Mouse (Mus musculus): Measurements from ENCODE around the gene Fgf18. TPM values are rescaled to one million over a fixed set of nuclear protein-coding genes. Genes with fewer than 3 reads are reported as not detected.

Gene Fgf18
- polyA plus RNA-seq, 1 experiment from 2014 or later: 7.7 TPM

- under 1% methylated on average over 78 of the region's 85 CpGs for WGBS
- no peaks in the 10 kb centered on the region for H3K9me3 ChIP-seq
- peak; percentile 77 for DNase-seq (ENCODE audit: low spot score)
- H3K27me3 ChIP-seq (ENCODE audit: insufficient read depth, poor library complexity, severe bottlenecking): peaks cover 54% of the 10 kb centered on the region
- H3K4me3 ChIP-seq: peak overlapping the region; percentile 74
- peaks cover 59% of the 10 kb centered on the region for H3K4me1 ChIP-seq (replicated peaks)
- peaks cover 35% of the 10 kb centered on the region for H3K36me3 ChIP-seq
- peak overlapping the region; percentile 86 for H3K27ac ChIP-seq
Observed at GRCm38 (mm10) chr11:33147572-33148337, 555 bp upstream of the Fgf18 start.

DNA sequence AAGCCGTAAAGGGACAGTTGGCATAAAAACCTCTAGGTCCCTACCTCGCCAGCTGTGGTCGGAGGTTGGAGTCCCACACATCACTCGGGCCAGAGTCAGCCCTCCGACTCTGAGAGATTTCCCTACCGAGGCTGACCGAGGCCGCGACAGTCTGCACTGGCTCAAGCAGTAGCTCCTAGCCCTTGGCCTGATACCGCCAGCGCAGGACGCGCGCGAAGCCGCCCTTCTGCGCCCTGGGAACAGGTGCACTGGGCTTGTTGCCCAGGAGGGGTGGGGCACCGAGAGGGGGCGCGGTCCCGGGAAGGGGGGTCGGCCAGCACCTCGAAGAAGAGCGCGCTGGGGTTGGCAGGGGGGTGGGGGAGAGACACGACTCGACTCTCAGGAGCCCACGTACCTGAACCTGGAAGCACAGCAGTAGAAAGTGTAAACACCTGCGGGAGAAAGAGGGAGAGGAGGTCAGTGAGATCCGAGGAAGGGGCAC is 509 bp downstream of the Fgf18 start:
- 3% methylated on average over 30 of the region's 30 CpGs for WGBS
- Histone ChIP-seq H3K27me3 (ENCODE audit: insufficient read depth, poor library complexity, severe bottlenecking) (peaks cover 57% of the 10 kb centered on the region), H3K4me3 (peak overlapping the region; percentile 74), H3K36me3 (peaks cover 24% of the 10 kb centered on the region), H3K4me1 (replicated peaks) (peaks cover 61% of the 10 kb centered on the region), H3K27ac (peak overlapping the region; percentile 86), H3K9me3 (no peaks in the 10 kb centered on the region)
- no peak for DNase-seq (ENCODE audit: low spot score)

- peaks cover 18% of the 10 kb centered on the region for H3K36me3 ChIP-seq
- H3K4me1 ChIP-seq (replicated peaks): peaks cover 61% of the 10 kb centered on the region
- H3K9me3 ChIP-seq: no peaks in the 10 kb centered on the region
- WGBS: 10% methylated on average over 9 of the region's 9 CpGs
- peaks cover 57% of the 10 kb centered on the region for H3K27me3 ChIP-seq (ENCODE audit: insufficient read depth, poor library complexity, severe bottlenecking)
- peak overlapping the region; percentile 86 for H3K27ac ChIP-seq
- no peak for DNase-seq (ENCODE audit: low spot score)
- peak overlapping the region; percentile 74 for H3K4me3 ChIP-seq
Observed at GRCm38 (mm10) chr11:33146143-33146497, 1.1 kb downstream of the Fgf18 start.

- H3K36me3 ChIP-seq: peaks cover 12% of the 10 kb centered on the region
- no peak for DNase-seq (ENCODE audit: low spot score)
- peaks cover 57% of the 10 kb centered on the region for H3K27me3 ChIP-seq (ENCODE audit: insufficient read depth, poor library complexity, severe bottlenecking)
- H3K4me3 ChIP-seq: peak overlapping the region; percentile 74
- no peaks in the 10 kb centered on the region for H3K9me3 ChIP-seq
- H3K27ac ChIP-seq: peak overlapping the region; percentile 86
- peaks cover 61% of the 10 kb centered on the region for H3K4me1 ChIP-seq (replicated peaks)
- 20% methylated on average over 7 of the region's 7 CpGs for WGBS
Observed at GRCm38 (mm10) chr11:33145201-33146142, 1.7 kb downstream of the Fgf18 start.

GRCm38 (mm10) chr11:33143906-33144305 is 3.3 kb downstream of the Fgf18 start:
- no peak for DNase-seq (ENCODE audit: low spot score)
- WGBS: 11% methylated on average over 9 of the region's 9 CpGs
- Histone ChIP-seq H3K27me3 (ENCODE audit: insufficient read depth, poor library complexity, severe bottlenecking) (peaks cover 57% of the 10 kb centered on the region), H3K36me3 (0 out of 2 replicates have a peak, but pooled peaks cover 3% of the 10 kb centered on the region), H3K9me3 (no peaks in the 10 kb centered on the region), H3K4me3 (no peak overlapping the region), H3K27ac (peak overlapping the region; percentile 37; the same call in 1 of the 2 replicates), H3K4me1 (replicated peaks) (peaks cover 75% of the 10 kb centered on the region)

- Histone ChIP-seq H3K27ac (no peak overlapping the region; the same call in none of the 2 replicates), H3K4me1 (replicated peaks) (peaks cover 66% of the 10 kb centered on the region), H3K4me3 (no peak overlapping the region), H3K27me3 (ENCODE audit: insufficient read depth, poor library complexity, severe bottlenecking) (peaks cover 53% of the 10 kb centered on the region), H3K9me3 (no peaks in the 10 kb centered on the region), H3K36me3 (0 out of 2 replicates have a peak, but pooled peaks cover 3% of the 10 kb centered on the region)
- 77% methylated on average over 1 of the region's 1 CpGs for WGBS
- peak; percentile 1 for DNase-seq (ENCODE audit: low spot score)
Observed at GRCm38 (mm10) chr11:33142801-33143200, 4.4 kb downstream of the Fgf18 start.

GRCm38 (mm10) chr11:33140111-33140460 is 7.1 kb downstream of the Fgf18 start:
- Histone ChIP-seq H3K4me1 (replicated peaks) (peaks cover 54% of the 10 kb centered on the region), H3K27me3 (ENCODE audit: insufficient read depth, poor library complexity, severe bottlenecking) (peaks cover 26% of the 10 kb centered on the region), H3K36me3 (0 out of 2 replicates have a peak, but pooled peaks cover 3% of the 10 kb centered on the region), H3K4me3 (no peak overlapping the region), H3K27ac (peak overlapping the region; percentile 18; the same call in 1 of the 2 replicates), H3K9me3 (no peaks in the 10 kb centered on the region)
- WGBS: 92% methylated on average over 5 of the region's 5 CpGs
- DNase-seq (ENCODE audit: low spot score): no peak

DNA sequence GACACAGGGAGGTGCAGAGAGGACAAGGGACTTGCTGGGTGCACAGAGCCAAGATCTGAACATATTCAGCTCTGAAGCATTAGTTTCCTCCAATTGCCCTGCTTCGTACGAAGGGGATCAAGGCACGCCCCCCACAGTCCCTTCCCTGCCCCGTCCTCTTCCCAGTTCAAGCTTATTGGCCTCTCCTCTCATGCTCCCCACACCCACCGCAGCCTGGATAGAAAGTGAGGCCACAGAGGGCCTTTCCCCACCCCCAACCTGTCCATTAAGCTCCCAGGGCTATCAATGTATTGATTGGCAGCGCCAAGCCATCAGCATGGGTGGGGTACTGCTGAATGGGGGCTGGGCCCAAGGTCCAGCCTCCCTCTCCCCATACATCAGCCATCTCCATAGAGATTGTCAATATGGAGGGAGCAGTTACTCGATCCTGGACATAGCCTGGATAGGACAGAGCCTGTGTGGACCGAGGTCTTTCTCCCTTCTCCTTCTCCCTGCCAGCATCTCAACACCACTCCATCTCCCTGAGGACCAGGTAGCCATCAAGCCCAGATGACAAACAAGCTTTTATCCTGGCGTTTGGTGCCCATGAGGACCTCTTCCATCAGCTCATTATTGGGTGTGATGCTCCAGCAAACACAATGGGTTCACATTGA is 7.6 kb downstream of the Fgf18 start:
- H3K36me3 ChIP-seq: 0 out of 2 replicates have a peak, but pooled peaks cover 3% of the 10 kb centered on the region
- peak; percentile 4 for DNase-seq (ENCODE audit: low spot score)
- H3K4me1 ChIP-seq (replicated peaks): peaks cover 49% of the 10 kb centered on the region
- H3K4me3 ChIP-seq: no peak overlapping the region
- peak overlapping the region; percentile 29; the same call in 1 of the 2 replicates for H3K27ac ChIP-seq
- WGBS: 80% methylated on average over 9 of the region's 9 CpGs
- H3K9me3 ChIP-seq: no peaks in the 10 kb centered on the region
- H3K27me3 ChIP-seq (ENCODE audit: insufficient read depth, poor library complexity, severe bottlenecking): peaks cover 21% of the 10 kb centered on the region

GRCm38 (mm10) chr11:33138686-33139085 is 8.5 kb downstream of the Fgf18 start:
- Histone ChIP-seq H3K27ac (no peak overlapping the region), H3K27me3 (ENCODE audit: insufficient read depth, poor library complexity, severe bottlenecking) (peaks cover 12% of the 10 kb centered on the region), H3K9me3 (no peaks in the 10 kb centered on the region), H3K4me1 (replicated peaks) (peaks cover 40% of the 10 kb centered on the region), H3K36me3 (peaks cover 3% of the 10 kb centered on the region; the same call in 1 of the 2 replicates), H3K4me3 (no peak overlapping the region)
- DNase-seq (ENCODE audit: low spot score): peak; percentile 1
- WGBS: 90% methylated on average over 5 of the region's 5 CpGs

DNA sequence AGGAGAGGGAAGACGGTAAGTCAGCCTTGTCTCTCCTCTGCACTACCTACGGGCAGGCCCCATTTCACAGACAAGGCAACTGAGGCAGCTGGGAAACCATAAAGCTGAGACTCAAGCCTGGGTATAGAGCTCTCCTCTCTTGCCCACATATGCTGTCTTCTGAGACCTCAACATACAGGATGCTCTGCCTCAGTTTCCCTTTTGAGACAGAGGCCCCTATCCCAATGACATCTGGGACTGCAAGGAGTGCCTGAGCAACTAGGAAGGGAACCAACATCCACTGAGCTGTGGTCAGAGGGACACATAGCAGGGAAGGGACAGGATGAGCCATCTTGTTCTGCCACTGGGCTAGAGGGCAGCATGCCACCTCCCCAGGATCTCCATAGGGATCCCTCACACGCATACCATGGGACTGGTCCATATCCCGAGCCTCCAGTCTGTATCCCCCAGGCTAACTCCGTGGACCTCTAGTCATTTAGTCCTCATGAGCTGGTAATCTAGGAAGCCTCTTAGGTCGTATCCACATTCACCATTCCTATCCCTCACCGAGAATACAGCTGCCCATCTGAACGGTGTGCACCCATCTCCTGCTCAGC is 12.7 kb downstream of the Fgf18 start:
- Histone ChIP-seq H3K27me3 (ENCODE audit: insufficient read depth, poor library complexity, severe bottlenecking) (no peaks in the 10 kb centered on the region), H3K9me3 (no peaks in the 10 kb centered on the region), H3K4me1 (replicated peaks) (peaks cover 39% of the 10 kb centered on the region), H3K4me3 (no peak overlapping the region), H3K36me3 (peaks cover under 1% of the 10 kb centered on the region; the same call in 1 of the 2 replicates), H3K27ac (no peak overlapping the region)
- no peak for DNase-seq (ENCODE audit: low spot score)
- WGBS: 90% methylated on average over 8 of the region's 8 CpGs

DNA sequence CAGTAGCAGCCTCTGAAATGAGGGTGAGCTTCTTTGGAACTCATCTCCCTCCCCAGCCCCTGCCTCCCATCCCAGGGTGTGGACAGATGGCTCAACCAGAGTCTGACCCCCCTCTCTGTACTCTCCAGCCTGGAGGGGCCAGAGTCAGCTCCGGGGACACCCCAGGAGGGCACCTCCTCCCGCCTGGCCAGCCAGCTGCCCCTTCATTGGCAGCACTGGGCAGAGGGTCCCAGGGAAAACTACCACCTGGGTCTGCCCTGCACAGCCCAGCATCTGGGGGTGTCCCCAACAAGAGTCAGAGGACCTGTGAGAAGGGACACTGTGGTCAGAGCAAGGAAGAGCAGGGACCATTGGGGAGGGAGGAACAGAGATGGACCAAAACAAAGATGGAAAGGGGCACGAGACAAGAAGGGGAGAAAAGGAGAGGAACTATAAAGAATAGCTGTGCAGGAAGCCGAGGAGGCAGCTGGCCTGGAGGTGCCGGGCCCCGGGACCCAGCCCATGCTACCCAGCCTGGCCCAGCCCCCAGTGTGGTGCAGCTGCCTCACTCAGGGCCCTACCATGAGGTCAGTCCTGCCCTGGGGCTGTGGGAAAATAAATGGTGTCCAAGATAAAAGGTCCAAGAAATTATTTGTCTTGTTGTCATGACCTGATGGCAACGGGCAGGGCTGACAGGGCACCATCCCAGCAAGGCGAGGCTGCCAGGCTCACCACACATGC is 14.4 kb downstream of the Fgf18 start:
- Histone ChIP-seq H3K9me3 (0 out of 2 replicates have a peak, but pooled peaks cover 5% of the 10 kb centered on the region), H3K27me3 (ENCODE audit: insufficient read depth, poor library complexity, severe bottlenecking) (no peaks in the 10 kb centered on the region), H3K4me1 (replicated peaks) (peaks cover 36% of the 10 kb centered on the region), H3K4me3 (no peak overlapping the region), H3K27ac (peak overlapping the region; percentile 81), H3K36me3 (no peaks in the 10 kb centered on the region; the same call in 1 of the 2 replicates)
- DNase-seq (ENCODE audit: low spot score): no peak
- WGBS: 68% methylated on average over 8 of the region's 8 CpGs

Data from hindbrain, embryonic 10.5 days (tissue).